Mouse (Mus musculus) retina, adult 2 months (tissue): ENCODE data around the gene Olfr519.
A peak's percentile ranks its signal among the peaks of the same experiment; 100 is the strongest.

Experiments used
- DNase-seq: peaks from one replicate; pipeline ENCODE4 v3.0.0-alpha.2; 2012; ENCODE audit warnings: low read depth, low spot score

Gene Olfr519

DNA sequence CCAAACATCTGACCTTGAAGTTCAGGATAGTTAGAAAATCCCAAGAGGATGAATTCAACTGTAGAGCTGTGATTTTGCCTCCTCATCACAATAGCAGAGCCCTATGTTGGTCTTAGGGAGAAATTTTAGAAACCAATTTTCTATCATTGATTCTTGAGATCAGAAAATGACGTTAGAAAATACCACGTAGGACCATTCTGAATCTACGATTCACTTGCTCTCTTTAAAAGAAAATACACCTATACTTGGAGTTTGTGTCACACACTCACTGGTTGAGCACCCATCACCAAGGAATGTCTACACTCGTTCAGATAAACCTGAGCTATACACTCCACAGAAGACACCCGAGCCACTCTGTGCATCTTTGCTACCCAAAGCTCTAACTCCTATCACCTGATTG is at the start of gene Olfr519:
Olfr519 (minus strand) TSS at position 101 of the 400 bp plus-strand sequence.
- DNase-seq, result no peak

DNA sequence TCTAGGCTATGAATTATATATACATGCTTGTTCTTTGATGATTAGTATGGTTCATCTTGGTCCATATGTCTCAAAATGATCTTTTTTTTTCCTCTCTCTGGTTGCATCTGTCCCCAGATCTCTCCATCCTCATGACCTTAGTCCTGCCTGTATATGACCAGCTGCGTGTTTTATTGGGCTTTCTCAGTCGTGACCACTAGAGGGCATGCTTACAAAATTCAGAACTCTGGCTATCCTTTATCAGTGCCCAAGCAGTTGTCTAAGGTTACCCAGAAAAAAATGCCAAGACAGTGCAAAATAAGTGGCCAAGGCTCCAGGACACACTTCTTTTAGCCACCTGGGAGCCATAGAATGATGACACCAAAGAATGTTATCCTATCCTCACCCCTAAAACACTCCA is 49.8 kb upstream of the Olfr519 start:
- DNase-seq, result no peak

DNA sequence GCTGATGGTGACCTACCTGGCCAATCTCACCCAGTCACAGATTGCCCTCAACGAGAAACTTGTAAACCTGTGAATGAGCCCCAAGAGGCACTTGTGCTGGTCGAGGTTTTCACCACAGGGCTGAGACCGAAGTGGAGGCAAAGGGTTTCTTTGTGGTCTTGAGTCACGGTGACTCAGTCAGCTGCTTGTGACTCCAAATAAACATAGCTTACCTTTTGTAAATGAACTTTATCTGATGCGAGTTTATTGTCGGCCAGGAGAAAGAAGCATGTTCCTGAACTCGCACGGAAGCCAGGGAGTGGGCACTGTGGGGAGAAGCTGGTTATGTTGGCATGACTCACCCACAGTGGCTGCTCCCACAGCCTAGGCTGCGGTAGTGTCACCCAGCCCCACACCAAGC is 47.2 kb upstream of the Olfr519 start:
- no peak for DNase-seq

GRCm38 (mm10) chr7:108936591-108936990 is 42.4 kb upstream of the Olfr519 start:
- DNase-seq, result no peak

GRCm38 (mm10) chr7:108935411-108935810 is 41.2 kb upstream of the Olfr519 start:
- DNase-seq, result no peak

GRCm38 (mm10) chr7:108934836-108935235 is 40.6 kb upstream of the Olfr519 start:
- no peak for DNase-seq

GRCm38 (mm10) chr7:108933794-108934731 is 39.8 kb upstream of the Olfr519 start, which contains the start of gene Eif3f:
TSS of gene Eif3f (plus strand) at chr7:108934417.
- DNase-seq, result peak; percentile 99

- DNase-seq, result no peak
These were observed 35.6 kb upstream of the Olfr519 start, which contains the start of gene Nlrp10 for GRCm38 (mm10) chr7:108929726-108930393. TSS of gene Nlrp10 (minus strand) at chr7:108930178.

- DNase-seq, result no peak
These were observed 34.3 kb upstream of the Olfr519 start for GRCm38 (mm10) chr7:108928280-108929188.

GRCm38 (mm10) chr7:108927043-108927442 is 32.8 kb upstream of the Olfr519 start:
- DNase-seq, result no peak

- DNase-seq, result no peak
These were observed 9.7 kb upstream of the Olfr519 start for GRCm38 (mm10) chr7:108903969-108904368.

DNA sequence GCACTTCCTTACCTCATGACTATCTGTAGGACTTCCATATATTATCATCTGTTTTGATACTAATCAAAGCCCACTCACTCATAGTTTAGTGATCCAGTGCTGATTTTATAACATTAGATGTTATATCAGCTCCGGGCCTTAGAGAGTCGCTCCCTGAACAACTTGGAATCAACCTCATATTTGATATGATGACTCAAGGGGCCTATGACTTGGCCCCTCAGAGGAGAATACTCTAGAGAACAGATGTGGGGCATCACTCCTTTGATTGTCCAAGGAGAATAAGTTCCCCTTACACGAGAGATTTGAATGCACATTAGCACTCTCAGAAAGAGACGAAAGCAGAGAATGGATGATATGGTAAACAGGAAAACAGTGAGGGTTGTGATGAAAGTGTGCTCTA is 9.3 kb downstream of the Olfr519 start, which contains the start of gene Olfr518:
Olfr518 (minus strand) TSS at position 101 of the 400 bp plus-strand sequence.
- no peak for DNase-seq

- DNase-seq, result no peak
These were observed 21.9 kb downstream of the Olfr519 start, which contains the start of gene Olfr517 for GRCm38 (mm10) chr7:108872279-108872678. TSS of gene Olfr517 (minus strand) at chr7:108872379.

DNA sequence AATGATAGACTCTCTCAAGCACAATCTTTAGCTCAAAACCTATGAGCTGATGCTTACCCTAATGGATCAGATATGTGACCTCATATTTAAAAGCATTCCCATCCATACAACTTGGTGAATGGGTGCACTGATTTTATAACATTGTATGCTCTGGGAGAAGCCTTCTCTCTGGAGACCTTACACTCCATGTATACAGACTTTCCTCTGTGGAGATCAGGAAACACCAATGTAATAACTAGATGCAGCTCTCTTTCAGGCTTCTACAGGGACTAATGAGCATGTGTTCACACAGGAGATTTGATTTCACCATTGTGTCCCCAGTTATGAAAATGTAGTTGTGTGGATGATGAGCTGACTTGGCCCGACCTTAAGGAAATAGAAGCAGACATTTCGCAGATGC is 43.8 kb downstream of the Olfr519 start, which contains the start of gene Olfr516:
Olfr516 (minus strand) TSS at position 101 of the 400 bp plus-strand sequence.
- DNase-seq, result no peak
